Mouse (Mus musculus) megakaryocyte, embryonic 14.5 days (primary cell): ENCODE measurements around the gene Hpcal4. TPM values are rescaled to one million over a fixed set of nuclear protein-coding genes. Genes with fewer than 3 reads are reported as not detected.

ENCODE experiments used
- H3K27me3 ChIP-seq: replicated peaks from 2 replicates; pipeline ENCODE3; 2012; ENCODE audit warnings: inconsistent platforms
- H3K36me3 ChIP-seq: replicated peaks from 2 replicates; pipeline ENCODE3; 2012; ENCODE audit warnings: low read length, inconsistent platforms, mixed read lengths
- H3K4me1 ChIP-seq: 2 replicates; pipeline ENCODE4 v1.6.1; 2012; ENCODE audit warnings: inconsistent platforms
- H3K4me3 ChIP-seq: replicated peaks from 2 replicates; pipeline ENCODE3; 2012; ENCODE audit warnings: moderate library complexity, mild to moderate bottlenecking, inconsistent platforms
- H3K9me3 ChIP-seq: 2 replicates; pipeline ENCODE4 v1.6.1; 2012; ENCODE audit warnings: inconsistent platforms
- FLI1 ChIP-seq: IDR thresholded peaks from 2 replicates; pipeline ENCODE4 v1.6.1; 2012; ENCODE audit warnings: low read length, inconsistent platforms, mixed read lengths
- GATA1 ChIP-seq: IDR thresholded peaks from 3 replicates; pipeline ENCODE4 v1.6.1; 2012; ENCODE audit warnings: mixed read lengths, low read length, inconsistent platforms, borderline replicate concordance
- polyA plus RNA-seq: library from polyadenylated mRNA; stranded (reverse); fragments of >175 nt; gene quantifications from 2 replicates; pipeline ENCODE4 v1.2.3, GENCODE M21; 2012; ENCODE audit warnings: low replicate concordance; ENCODE audit not compliant: insufficient read depth

Hpcal4 gene
- polyA plus RNA-seq, 1 experiment = not detected

GRCm38 (mm10) chr4:123235835-123236430 lies 52.9 kb downstream of the Hpcal4 start:
- no peaks in the 10 kb centered on the region for H3K9me3 ChIP-seq
- no peak for TF ChIP-seq FLI1
- TF ChIP-seq GATA1 = no peak
- H3K27me3 ChIP-seq = peaks cover 94% of the 10 kb centered on the region
- H3K4me3 ChIP-seq = no peak overlapping the region
- H3K4me1 ChIP-seq = peaks cover 41% of the 10 kb centered on the region
- no peaks in the 10 kb centered on the region for H3K36me3 ChIP-seq

- peaks cover 98% of the 10 kb centered on the region for H3K27me3 ChIP-seq
- no peak overlapping the region for H3K4me3 ChIP-seq
- H3K4me1 ChIP-seq = peaks cover 41% of the 10 kb centered on the region
- TF ChIP-seq FLI1 (no peak), GATA1 (no peak)
- no peaks in the 10 kb centered on the region for H3K36me3 ChIP-seq
- H3K9me3 ChIP-seq = no peaks in the 10 kb centered on the region
Measured at GRCm38 (mm10) chr4:123236431-123237031, 53.5 kb downstream of the Hpcal4 start.

GRCm38 (mm10) chr4:123237386-123238266 lies 54.6 kb downstream of the Hpcal4 start:
- TF ChIP-seq GATA1 (no peak), FLI1 (no peak)
- Histone ChIP-seq H3K27me3 (peaks cover 98% of the 10 kb centered on the region), H3K4me3 (no peak overlapping the region)

GRCm38 (mm10) chr4:123239361-123240203 lies 56.6 kb downstream of the Hpcal4 start:
- Histone ChIP-seq H3K27me3 (peaks cover 97% of the 10 kb centered on the region), H3K4me1 (peaks cover 26% of the 10 kb centered on the region), H3K36me3 (no peaks in the 10 kb centered on the region), H3K4me3 (peak overlapping the region; percentile 47), H3K9me3 (no peaks in the 10 kb centered on the region)
- TF ChIP-seq GATA1 (no peak), FLI1 (no peak)

More at GRCm38 (mm10) chr4:123237386-123238266, 54.6 kb downstream of the Hpcal4 start:
- Histone ChIP-seq H3K4me1 (peaks cover 40% of the 10 kb centered on the region), H3K36me3 (no peaks in the 10 kb centered on the region), H3K9me3 (no peaks in the 10 kb centered on the region)

Other genes starting within 250 kb of the Hpcal4 start
- 0.12 and 14.4 TPM in 2 replicates for gene Mfsd2a, start 222.0 kb upstream of the Hpcal4 start, polyA plus RNA-seq
- not detected in 2 replicates for gene Mycl, start 187.6 kb upstream of the Hpcal4 start, polyA plus RNA-seq
- 0.85 and 3.7 TPM in 2 replicates for gene Trit1, start 166.6 kb upstream of the Hpcal4 start, polyA plus RNA-seq
- gene Bmp8b, start 78.1 kb upstream of the Hpcal4 start, polyA plus RNA-seq = not detected in 2 replicates
- gene Oxct2b, start 67.0 kb upstream of the Hpcal4 start, polyA plus RNA-seq = 3.0 TPM in 1 of 2 replicates, not detected in the other
- 4.7 TPM in 1 of 2 replicates, not detected in the other for gene Ppie, start 43.3 kb upstream of the Hpcal4 start, polyA plus RNA-seq
- not detected in 2 replicates for gene Nt5c1a, start 18.3 kb downstream of the Hpcal4 start, polyA plus RNA-seq
- gene Heyl, start 50.3 kb downstream of the Hpcal4 start, polyA plus RNA-seq = not detected in 2 replicates
- 478 and 1,194 TPM in 2 replicates for gene Pabpc4, start 79.1 kb downstream of the Hpcal4 start, polyA plus RNA-seq
- 0.56 TPM in 1 of 2 replicates, not detected in the other for gene Oxct2a, start 140.4 kb downstream of the Hpcal4 start, polyA plus RNA-seq
- 5.1 and 11.5 TPM in 2 replicates for gene Bmp8a, start 160.0 kb downstream of the Hpcal4 start, polyA plus RNA-seq